Mouse (Mus musculus): Measurements from ENCODE around the gene Ano4.

- TF ChIP-seq CTCF (IDR thresholded peaks at IDR 0.05; ENCODE audit: extremely low read depth, insufficient read depth, insufficient read length, insufficient replicate concordance), result no peak
- TF ChIP-seq POLR2A (IDR thresholded peaks at IDR 0.05; ENCODE audit: low read depth, low read length), result no peak
Observed at GRCm38 (mm10) chr10:89177921-89178320, 166.6 kb downstream of the Ano4 start.
